Mouse (Mus musculus) T-helper 1 cell (primary cell): ENCODE data around the gene Dgkz.

Experiments
- in situ Hi-C: fragments of 300-600 bp; cut with MboI, MseI; formaldehyde crosslinking; loops from one replicate; pipeline ENCODE4 v1.15.1; 2025; ENCODE audit warnings: high pct_unique_total_duplicates

The Dgkz gene

DNA sequence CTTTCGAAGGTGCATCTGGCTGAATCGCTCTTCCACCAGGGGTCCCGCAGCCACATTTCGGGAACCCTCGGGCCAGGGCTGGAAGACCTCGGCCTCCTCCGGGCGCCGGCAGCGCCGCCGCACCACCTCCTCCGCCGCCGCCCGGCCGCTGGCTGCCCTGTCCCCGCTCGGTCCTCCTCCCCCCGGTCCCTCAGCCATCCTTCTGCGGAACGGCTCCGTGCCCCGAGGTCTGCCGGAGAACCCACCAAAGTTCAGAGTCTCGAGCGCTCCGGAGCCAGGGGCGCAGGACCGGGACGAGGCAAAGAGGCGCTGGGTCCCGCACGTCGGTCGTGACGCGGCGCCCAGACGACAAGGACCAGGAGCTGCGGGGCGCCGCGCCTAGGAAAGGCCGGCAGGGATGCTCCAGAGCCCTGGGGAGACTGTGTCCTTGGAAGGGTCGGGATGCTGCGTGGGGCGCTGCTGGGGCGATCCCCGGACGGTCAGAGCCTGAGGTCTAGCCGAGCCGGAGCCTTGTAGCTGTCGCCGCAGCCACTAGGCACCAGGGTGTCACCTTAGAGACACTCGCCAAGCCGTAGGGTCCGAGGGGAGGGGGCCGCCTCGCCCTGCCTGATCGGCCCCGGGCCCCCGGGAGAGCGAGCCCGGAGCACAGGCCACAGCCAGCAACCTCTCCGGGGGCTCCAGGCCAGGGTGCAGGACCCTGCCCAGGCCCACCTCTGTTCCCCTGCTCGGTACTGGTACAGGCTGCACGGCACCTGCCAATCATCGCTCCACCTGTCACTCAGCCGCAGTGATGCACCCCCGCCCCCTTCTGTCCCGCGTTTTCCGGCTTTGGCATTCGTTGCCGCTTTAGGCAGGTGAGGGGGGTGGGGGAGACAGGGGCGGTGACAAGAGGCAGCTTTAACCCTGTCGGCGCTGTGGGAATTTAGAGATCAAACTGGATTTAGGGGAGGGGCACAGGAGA, at the start of gene Dgkz:
Gene Dgkz, minus strand, starts transcription at position 284 of the 961 bp plus-strand sequence.
- in situ Hi-C loops: no loop called here

DNA sequence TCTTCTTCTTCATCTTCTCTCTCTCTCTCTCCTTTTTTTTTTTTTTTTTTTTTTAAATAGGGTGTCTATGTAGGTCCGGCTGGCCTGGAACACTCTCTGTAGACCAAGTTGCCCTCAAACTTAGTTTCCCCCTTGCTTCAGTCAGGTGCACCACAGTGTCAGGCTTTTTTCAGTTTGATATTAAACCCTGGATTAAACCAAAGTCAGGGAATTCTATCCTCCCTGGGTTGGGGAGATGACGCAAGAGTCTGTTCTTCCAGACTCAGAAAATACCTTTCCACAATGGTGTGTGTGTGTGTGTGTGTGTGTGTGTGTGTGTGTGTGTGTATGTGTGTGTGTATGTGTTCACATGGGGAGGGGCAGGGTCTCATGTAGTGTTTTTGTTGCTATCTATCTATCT, 49.5 kb upstream of the Dgkz start:
- in situ Hi-C loops: no loop called here

DNA sequence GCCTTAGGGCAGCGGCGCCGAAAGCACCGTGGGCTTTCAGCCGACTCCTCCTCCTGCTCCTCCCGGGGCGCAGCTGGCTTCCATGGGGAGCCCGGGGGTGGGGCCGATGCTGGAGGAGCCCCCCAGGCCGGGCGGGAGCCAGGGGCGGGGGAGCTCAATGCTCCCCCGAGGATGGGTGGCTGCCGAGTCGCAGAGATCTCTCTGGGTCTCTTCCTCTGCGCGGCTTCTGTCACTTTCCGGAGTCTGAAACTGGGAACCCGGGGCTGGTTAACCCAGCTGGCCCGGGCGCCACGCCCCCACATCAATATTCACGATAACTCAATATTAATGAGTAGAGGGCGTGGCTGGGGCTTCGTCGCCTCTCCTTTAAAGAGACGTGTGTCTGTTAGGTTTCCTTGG, 48.6 kb upstream of the Dgkz start, which contains the start of gene Creb3l1:
Gene Creb3l1, minus strand, starts transcription at position 229 of the 399 bp plus-strand sequence.
- in situ Hi-C loops: loop anchor here (5.0 kb wide), 1 partner anchor 38 kb away; no protein-coding TSS in a partner anchor

DNA sequence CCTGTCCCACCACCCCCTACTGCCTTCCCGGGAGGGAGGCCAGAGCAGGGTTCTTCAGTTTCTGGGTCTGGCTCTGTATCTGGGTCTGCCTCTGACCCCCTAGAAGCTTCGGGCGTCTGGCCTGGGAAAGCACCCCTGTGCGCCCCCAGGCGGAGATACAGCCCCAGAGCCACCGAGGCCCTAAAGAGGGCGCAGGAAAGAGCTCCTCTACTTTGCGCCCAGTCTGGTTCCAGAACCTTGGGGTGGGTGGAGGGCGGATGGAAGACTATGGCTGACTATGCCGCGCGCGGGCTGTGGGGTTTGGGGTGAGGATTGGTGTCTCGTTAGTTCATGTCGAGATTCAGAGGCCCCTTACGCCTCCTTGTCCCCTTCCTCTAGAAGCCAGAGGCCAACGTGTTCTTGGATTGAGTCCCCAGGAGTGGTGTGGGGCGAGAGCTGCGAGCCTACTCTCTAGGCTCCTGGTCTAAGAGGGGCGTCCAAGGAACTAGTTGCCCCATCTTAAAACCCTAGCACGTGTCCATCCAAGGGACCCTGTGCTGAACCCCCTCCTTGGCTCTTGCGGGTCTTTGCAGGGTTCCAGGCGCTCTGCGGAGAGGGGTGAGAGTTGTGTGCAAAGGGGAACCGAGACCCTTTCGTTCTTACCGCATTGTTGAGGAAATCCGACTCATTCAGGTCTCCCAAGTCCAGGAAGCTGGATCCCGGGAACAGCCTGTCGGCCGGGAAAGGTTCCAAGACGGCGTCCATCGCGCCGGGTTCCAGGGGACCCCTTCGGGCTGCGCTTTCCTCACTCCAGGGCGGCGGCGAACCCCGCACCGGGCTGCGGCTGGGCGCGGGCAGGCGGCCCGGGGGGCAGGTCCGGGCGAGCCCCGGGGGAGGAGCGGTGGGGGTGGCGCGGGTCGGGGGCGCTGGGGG, 48.0 kb upstream of the Dgkz start:
- in situ Hi-C loops: loop anchor here (5.0 kb wide), 1 partner anchor 39 kb away; no protein-coding TSS in a partner anchor

DNA sequence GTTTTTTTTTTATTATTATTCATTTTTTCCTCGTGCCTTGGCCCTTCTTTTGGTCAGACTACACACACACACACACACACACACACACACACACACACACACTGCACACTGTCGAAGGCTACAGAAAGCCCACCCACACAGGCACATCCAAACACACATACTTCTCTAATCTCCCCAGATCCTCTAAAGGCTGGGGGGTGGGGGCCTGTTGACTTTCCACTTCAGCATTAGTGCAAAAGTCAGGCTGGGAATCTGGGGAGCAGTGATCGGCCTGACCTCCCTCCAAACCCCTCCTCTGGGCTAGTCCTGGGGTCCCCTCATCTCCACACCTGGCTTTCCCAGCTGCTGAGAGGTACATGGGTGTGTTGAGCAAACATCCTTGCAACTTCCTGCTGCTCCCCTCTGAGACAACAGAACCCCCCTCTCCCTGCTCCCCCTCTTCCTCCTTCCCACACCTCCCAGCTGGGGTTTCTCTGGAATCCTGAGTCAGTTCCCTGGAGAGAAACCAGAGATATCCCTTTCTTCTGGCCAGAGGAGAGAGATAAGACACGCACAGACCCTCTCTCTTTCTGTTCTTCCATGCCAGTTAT, 45.1 kb upstream of the Dgkz start:
- in situ Hi-C loops: loop anchor here (5.0 kb wide), 1 partner anchor 42 kb away; no protein-coding TSS in a partner anchor

DNA sequence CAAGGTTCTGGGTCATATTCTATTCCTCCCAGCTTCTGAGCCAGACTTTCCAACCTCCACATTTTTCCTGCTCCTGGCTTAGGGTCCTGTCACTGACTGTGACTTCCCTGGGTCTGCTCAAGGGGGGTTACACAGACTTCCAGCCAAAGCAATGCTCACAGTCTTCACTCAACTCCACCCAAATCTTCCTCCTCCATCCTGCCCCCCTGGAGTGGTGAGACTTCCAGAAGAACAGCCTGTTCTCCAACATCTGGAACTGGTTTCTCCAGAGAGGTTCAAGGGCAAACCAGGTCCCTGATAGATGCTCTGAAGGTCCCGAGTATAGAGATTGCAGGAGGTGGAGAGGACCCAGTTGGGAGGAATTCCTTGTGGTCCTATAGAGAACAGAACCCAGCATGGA, 41.8 kb upstream of the Dgkz start:
- in situ Hi-C loops: no loop called here

DNA sequence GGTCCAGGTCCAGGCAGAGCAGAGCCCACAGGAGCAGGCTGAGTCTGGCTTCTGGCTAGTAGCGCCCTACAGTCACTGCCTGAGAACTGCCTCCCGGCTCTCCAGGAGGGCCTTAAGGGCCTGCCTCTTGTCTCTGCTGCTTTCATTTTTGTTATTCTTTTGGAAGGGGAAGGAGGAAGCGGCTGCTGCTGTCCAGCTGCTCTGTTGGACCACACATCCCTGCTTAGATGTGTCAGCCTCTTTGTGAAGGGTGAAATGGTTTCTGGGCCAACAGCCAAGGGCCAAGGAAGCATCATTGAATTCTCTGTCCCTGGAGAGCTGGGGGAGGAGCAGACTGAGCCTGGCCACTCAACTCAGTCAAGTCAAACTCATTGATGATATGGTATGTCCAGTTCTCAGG, 41.3 kb upstream of the Dgkz start:
- in situ Hi-C loops: no loop called here

DNA sequence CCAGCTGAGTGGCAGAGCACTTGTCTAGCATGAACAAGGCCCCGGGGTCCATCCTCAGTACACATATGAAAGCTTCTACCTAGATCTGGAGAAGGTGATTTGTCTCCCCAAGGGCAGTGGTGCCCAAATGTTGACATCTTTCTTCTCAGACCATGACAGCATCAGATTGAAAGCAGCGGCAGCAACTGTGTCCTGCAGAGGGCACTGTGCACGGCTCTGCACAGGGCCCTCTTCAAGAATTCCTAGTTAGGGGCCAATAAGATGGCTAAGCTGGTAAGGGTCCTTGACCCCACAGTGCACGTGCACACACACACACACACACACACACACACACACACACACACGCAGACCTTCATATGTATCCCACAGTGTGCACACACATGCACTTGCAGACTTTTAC, 39.2 kb upstream of the Dgkz start:
- in situ Hi-C loops: no loop called here

DNA sequence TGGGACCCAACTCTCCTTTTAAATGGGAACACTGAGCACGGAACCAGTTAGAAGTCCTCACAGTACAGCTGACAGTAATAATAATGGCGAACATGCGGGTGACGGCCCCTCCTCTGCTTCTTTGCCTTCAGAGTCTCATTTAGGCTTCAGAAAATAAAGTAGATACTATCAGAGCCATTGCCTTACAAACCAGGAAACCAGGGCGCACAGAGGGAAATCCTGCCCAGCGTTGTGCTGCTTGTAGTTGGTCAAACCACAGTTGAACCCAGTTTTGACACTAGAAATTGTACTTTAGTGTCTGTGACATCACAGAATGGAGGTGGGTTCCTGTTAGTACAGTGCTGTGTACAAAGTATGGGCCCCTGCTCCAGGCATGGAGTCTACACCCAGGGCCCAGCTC, 38.6 kb upstream of the Dgkz start:
- in situ Hi-C loops: no loop called here

DNA sequence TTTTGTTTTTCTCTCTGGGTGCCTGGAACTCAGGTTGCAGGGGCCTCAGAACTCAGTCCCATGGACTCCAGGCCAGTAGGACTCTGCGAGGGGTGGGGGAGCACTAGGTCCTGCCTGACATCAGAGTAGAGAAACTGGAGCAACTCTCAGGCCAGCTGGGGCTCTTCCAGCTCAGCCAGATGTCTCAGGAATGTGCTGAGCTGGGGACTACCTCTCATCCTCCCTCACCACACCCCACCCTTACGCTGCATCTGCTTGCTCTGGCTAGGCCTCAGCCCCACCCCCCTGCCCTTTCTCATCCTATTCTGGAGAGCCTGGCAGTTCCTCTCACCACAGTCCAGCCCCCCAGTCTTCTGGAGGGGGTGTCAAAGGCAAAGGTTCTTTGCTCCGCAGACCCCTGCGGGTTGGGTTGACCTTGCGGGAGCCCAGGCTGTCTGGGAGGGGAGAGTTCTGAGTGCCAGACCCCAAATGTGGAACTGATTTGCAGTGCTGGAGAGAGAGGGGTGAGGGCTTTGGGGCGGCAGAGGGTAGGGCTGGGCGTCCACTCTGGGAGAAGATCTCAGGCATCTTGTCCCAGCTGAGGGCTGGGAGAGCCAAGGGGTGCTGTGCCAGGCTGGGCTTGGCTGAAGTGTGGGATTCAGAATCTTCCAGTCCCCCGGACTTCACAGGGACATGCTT, 37.2 kb upstream of the Dgkz start:
- in situ Hi-C loops: no loop called here

DNA sequence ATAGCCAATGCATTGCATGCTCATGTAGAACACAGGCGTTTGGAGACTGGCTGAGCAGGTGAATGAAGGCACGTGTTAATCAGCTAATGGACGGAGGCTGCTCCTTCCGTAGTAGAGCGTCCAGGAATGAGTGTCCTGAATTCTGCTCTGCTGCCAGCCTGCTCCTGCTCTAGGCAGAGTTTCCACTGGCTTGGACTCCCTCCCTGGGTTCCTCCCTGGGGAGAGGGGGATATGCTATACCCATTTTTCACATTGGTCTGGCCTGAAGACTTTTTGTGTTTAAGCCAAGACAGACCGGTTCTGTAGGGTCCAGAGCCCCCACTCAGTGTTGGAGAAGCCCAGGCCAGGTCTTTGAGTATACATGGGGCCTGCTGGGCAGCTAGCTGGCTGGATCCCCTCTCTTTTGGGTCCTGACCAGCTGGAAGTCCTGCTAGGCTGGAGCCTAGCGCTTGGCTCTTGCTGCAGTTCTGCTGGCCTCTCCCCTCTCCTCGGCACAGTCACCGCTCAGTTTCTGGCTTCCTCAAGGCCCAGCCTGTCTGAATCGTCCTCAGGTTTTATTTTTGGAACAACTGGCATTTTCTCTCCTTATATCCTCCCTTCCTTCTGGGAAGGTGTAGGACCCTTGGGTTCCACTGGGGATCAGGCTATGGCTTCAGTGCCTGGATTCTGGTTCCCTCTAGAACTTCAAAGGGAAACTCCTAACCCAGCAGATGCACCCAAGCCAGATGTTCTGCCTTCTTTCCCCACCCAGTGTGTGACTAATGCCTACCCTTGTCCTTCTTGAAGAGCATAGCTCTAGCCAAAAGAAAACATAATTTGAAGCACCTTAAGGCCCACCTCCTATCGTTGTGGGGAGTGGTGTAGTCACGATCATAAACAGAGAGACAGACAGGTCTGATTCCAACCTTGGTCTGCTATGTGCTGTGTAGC, 36.0 kb upstream of the Dgkz start:
- in situ Hi-C loops: no loop called here

DNA sequence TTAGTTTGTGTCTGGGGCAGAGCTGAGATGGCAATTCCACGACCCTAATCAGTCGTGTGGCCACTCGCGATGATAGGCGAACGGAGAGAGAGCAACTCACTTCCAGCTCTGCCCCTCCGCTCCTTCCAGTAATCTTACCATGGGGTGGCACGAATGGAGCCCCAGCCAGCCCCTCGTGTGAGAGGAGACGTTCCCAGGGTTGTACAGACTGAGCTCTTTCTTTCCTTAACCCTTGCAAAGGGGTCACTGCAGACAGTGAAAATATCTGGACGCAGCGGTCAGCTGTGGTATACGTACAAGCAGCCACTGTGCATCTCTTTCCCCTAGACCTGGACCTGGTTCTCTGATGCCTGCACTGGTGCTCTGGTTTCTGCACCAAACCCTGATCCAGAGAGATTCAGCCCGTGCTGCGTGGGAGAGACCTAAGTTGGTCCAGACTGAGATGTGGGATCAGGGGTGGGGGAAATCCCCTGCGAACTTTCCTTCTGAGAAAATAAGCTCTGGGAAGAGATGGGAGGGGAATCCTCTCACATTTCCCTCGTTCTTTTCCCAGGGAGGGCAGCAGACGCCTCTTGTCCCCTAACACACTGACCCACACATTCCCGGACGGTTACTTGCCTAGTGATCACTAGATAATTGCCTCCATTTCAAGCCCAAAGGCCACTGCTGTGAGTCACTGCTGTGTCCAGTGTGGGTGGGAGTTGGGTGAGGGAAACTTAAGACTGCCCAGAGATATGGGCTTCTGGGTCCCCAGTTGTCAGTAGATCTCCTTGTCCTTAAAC, 33.1 kb upstream of the Dgkz start:
- in situ Hi-C loops: no loop called here

DNA sequence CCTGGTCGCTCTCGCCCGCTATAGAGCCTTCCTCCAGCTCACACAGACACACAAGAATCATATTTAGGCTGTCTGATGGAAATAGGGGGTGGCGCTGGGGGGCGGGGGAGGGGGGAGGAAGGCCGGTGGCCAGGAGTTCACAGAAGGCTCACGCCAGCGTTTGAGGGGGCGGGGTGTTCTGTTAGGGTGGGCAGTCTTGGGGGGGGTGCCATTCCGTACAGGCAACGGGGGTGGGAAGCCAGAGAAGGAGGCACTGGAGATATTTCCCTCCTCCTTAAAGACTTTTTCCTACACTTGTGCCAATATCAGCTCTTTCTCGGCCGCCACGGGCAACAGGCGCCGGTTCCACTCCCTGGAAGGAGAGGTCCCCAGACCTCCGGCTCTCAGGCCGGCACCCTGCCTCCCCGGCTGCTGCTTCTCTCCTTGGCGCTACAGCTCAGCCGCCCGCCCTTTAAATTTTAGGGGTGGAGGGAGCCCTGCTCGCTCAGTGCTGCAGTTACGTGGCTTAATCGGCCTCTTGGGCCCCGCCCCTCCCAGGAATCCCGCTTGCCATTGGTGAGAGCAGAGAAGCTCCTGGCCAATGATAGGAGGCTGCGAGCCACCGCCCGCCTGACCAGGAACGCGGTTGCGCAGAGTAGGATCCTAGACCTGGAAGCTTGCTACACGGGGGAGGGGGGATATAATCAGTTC, 32.4 kb upstream of the Dgkz start:
- in situ Hi-C loops: no loop called here

DNA sequence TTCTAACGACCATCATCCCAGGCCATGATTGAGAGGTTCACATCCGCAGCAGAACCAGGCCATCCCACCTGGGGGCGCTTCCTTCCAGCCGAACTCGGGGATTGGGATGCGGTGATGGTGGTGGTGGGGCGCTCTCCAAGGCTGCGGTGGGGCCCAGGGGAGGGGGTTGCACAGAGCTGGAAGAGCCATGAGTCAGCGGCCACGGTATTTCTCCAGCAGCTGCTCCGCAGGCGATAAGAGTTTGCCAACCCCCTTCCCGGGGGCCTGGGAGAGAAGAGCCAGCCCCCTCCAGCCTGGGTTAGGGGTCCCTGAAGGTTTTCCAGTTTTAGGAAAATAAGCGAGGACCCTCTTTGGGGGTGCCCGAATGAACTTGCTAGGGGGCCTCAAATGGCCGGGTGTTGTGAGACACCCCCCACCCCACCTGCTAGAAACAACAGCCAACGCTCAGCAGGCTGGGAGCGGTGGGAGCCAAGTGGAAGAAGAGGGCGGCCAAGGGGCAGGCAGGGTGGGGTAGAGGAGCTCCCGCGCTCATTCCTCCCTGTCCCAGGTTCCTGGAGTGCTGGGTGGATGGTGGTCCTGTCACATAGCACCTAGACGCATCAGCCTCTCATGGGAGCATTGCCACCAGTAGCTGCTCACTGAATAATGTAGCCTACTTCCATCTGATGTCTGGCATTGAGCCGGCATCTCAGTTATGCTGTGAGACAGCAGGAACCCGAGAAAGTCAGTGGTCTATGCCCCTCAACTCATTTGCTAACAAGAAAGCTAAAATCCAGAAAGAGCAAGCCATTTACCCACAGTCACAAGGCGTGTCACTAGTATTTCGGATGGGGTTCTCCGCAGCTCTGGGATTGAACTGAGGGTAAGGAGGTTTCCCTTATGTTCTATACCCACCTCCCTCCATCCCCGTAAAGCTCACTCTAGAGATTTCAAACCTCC, 31.6 kb upstream of the Dgkz start:
- in situ Hi-C loops: no loop called here

DNA sequence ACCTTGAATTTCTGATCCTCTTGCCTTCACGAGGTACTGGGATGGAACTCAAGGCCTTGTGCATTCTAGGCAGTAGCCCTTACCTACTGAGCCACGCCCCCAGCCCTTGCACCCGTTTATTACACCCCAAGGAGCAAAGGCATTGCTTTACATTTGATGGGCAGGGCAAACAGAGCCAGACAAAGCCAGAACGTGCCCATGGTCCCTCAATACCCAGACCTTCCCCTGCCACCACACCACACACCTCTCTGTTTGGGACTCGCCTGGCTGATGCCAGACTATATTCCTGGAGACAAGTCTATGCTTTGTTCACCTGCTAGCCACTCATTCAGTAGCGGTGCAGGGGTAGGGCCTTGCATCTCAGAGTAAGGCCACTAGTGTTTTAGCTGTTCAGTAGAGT, 30.8 kb upstream of the Dgkz start:
- in situ Hi-C loops: no loop called here

DNA sequence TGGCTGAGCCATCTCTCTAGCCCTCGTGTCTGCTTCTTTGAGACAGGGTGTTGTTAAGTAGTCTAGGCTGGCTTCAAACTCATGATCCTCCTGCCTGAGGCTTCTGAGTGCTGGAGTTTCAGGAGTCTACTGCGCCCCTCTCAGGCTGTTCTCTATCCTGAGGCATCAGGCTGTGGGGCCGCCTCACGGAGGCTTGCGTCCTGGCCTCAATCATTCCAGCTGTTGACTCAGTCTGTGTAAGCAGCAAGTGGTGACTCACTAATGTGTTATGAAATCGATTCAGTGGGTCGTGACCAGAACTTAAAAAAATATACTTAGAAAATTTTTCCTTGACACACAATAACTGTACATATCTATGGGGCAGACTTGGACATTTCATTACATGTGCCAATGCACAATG, 29.0 kb upstream of the Dgkz start:
- in situ Hi-C loops: no loop called here

DNA sequence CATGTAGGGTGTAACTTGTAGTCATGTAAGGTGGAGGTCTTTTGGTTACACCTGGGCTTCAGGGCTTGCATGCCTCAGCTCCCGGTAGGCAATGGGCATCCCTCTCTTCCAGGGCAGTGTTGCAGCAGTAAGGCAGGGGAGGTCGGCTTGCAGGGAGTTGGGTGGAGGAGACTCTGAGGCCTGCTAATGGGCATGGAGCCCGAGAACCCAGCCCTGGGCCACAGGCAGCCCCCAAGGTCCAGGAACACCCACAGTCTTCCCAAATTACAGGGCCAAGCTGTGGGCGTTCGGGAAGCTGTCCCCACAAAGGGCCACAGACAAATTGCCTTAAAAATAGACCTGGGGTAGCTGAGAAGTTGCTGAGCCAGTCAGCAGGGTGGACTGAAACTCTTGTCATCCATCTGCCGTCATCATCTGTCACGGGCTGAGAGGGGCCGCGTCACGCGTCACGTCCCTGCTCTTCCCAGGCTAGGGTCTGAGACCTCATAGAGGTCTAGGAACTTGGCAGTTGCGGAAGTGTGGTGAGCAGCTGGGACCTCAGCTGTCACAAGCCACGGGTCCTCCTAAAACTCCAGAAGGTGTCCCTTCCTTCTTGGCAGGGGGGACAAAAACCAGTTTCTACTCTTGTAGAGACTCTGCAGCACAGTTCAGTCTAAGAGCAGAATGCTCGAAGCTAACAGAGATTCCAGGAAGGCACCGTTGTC, 22.4 kb upstream of the Dgkz start:
- in situ Hi-C loops: no loop called here
